Mouse (Mus musculus) liver, postnatal 0 days (tissue): ENCODE measurements around the gene Pgpep1l.

Source experiments
- CTCF ChIP-seq: sonication (generic); IDR thresholded peaks from 2 replicates; pipeline ENCODE4 v1.5.1; 2016; ENCODE audit warnings: antibody characterized with exemption, low read depth
- EP300 ChIP-seq: IDR thresholded peaks from 2 replicates; pipeline ENCODE4 v1.6.1; 2016; ENCODE audit warnings: antibody characterized with exemption, low read depth, mild to moderate bottlenecking

DNA sequence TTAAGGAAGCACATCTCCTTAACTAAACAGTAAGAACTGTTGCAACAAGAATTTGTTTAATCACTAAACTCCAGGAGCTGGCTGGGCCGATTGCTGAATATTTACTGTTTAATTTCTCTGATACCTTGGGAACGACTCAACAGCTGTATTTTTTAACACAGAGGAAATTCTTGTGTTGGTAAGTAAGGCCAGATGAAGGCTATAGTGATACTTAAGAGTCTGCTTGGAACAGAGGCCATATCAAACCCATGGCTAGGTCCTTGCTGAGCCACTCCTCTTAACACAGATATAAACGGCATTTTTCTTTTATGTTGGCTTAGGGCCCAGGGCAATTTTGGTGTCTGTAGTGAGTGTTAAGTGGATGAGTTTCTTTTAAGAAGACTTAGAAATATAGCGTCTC, 6.5 kb upstream of the Pgpep1l start:
- TF ChIP-seq CTCF (no peak), EP300 (no peak)
